In the genomic region with DNA sequence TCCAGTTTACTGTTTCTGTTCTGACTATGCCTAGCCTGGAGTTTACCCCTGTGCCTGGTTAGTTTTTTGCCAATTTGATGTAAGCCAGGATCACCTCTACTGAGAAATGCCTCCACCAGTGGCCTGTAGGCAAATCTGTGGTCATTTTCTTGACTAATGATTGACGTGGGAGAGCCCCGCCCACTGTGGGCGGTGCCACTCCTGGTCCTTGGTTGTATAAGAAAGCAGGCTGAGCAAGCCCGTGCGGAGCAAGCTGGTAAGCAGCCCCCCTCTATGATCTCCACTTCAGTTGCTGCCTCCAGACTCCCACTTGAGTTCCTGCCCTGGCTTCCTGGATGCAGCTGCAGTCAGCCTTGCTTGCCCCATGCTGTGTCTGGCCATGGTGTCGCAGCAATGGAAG, we compare ENCODE assay signal across 20 mouse cellular contexts.
DNase-seq lines count a peak whose midpoint lies in the region; ATAC-seq and TF ChIP-seq lines count a peak whose summit lies in the region.
"Had no signal": no experiment of that assay in that cellular context is flagged by ENCODE, and none has a peak within 500 bp of the region (broad histone marks: within the 10 kb centered on the region; RNA-seq: fewer than 3 reads in every experiment).

No protein-coding gene starts in this region.

- DNase-seq in kidney, adult 2 months = peak; percentile 31
- no peak for DNase-seq in kidney, postnatal 10 days
- DNase-seq in right cerebral cortex, postnatal 14 days = peak; percentile 1
- DNase-seq in right cerebral cortex, postnatal 36 days (ENCODE audit: low spot score in 2 of 2) = no peak
- peak; percentile 73 for DNase-seq in ES-CJ7 (ENCODE audit: low read depth, low spot score)
- no peak for DNase-seq in left cerebral cortex, postnatal 14 days (ENCODE audit: low spot score in 2 of 2)
- DNase-seq: adrenal gland, adult 2 months; adrenal gland, postnatal 25 days; cerebellum, adult 18-20 months; cerebellum, adult 9-11 months; cerebellum, postnatal 36 days; gastrocnemius, adult 2 months; gastrocnemius, postnatal 25 days had no signal

- no peak for ATAC-seq in megakaryocyte, adult 5-6 weeks (ENCODE audit: poor library complexity, severe bottlenecking)
- ATAC-seq: activated CD4-positive, CD25-positive, alpha-beta regulatory T cell, adult 4 months; forebrain, embryonic 13.5 days had no signal

- intact Hi-C loops in left cerebral cortex, postnatal 14 days (cut with DNase I) = no loop called here

- no peak for TF ChIP-seq CTCF in kidney, adult 2 months (conservative IDR thresholded peaks at IDR 0.05; ENCODE audit: insufficient read depth, insufficient read length, low read depth, low read length)

- no peak overlapping the region for H3K4me3 ChIP-seq in kidney, adult 2 months (ENCODE audit: insufficient read depth, low read depth, low read length)
- H3K4me3 ChIP-seq: embryonic facial prominence, embryonic 13.5 days; forebrain, embryonic 13.5 days; gastrocnemius, adult 2 months; heart, embryonic 12.5 days; hindbrain, embryonic 10.5 days had no signal

- no peaks in the 10 kb centered on the region for H3K27me3 ChIP-seq in kidney, adult 2 months (replicated peaks; ENCODE audit: control insufficient read depth, insufficient read depth, low read length)
- H3K27me3 ChIP-seq: embryonic facial prominence, embryonic 13.5 days; forebrain, embryonic 13.5 days; heart, embryonic 12.5 days had no signal

- no peak overlapping the region for H3K27ac ChIP-seq in kidney, adult 2 months (ENCODE audit: insufficient read depth, low read depth, low read length)
- H3K27ac ChIP-seq: embryonic facial prominence, embryonic 13.5 days; forebrain, embryonic 13.5 days; gastrocnemius, adult 2 months; hindbrain, embryonic 10.5 days; hindbrain, embryonic 14.5 days had no signal

- no peaks in the 10 kb centered on the region for H3K36me3 ChIP-seq in kidney, adult 2 months (ENCODE audit: control insufficient read depth, insufficient read depth, low read length)
- H3K36me3 ChIP-seq: embryonic facial prominence, embryonic 13.5 days; heart, embryonic 12.5 days; hindbrain, embryonic 10.5 days had no signal

- WGBS in kidney, adult 2 months = 65% methylated on average over 6 of the region's 6 CpGs

- no peak for TF ChIP-seq POLR2A in kidney, adult 2 months (IDR thresholded peaks at IDR 0.05; ENCODE audit: low read depth, low read length)

- no peaks in the 10 kb centered on the region for H3K4me1 ChIP-seq in kidney, adult 2 months (ENCODE audit: control insufficient read depth, insufficient read depth, low read length)
- H3K4me1 ChIP-seq: forebrain, embryonic 13.5 days; heart, embryonic 12.5 days; hindbrain, embryonic 10.5 days had no signal

Comparison
In these comparisons a context has a peak if more than half of its experiments do, and no peak if none do; other contexts are left out.
1. DNase-seq: peak in kidney, adult 2 months (single experiment), right cerebral cortex, postnatal 14 days (single experiment) and ES-CJ7 (single experiment); none in kidney, postnatal 10 days (single experiment), right cerebral cortex, postnatal 36 days (0 of 2) and left cerebral cortex, postnatal 14 days (0 of 2).